Mouse (Mus musculus) midbrain, embryonic 10.5 days (tissue): ENCODE results near the gene Rai2. TPM values are rescaled to one million over a fixed set of nuclear protein-coding genes. Genes with fewer than 3 reads are reported as not detected.

Experiments used
- DNase-seq: peaks from one replicate; pipeline ENCODE4 v3.0.0-alpha.2; 2017; ENCODE audit warnings: low spot score
- H3K27ac ChIP-seq: fragments of 300-500 bp; sonication (generic); replicated peaks from 2 replicates; pipeline ENCODE4 v1.5.1; 2016; ENCODE audit warnings: mild to moderate bottlenecking
- H3K27me3 ChIP-seq: fragments of 300-500 bp; sonication (generic); 2 replicates; pipeline ENCODE4 v1.6.1; 2016; ENCODE audit warnings: low read depth, mild to moderate bottlenecking; ENCODE audit not compliant: poor library complexity, severe bottlenecking
- H3K36me3 ChIP-seq: fragments of 300-500 bp; sonication (generic); 2 replicates; pipeline ENCODE4 v1.6.1; 2016; ENCODE audit warnings: mild to moderate bottlenecking, moderate library complexity
- H3K4me1 ChIP-seq: fragments of 300-500 bp; sonication (generic); 2 replicates; pipeline ENCODE4 v1.6.1; 2016
- H3K4me3 ChIP-seq: fragments of 300-500 bp; sonication (generic); 2 replicates; pipeline ENCODE4 v1.5.1; 2016; ENCODE audit warnings: mild to moderate bottlenecking, moderate library complexity
- H3K9me3 ChIP-seq: fragments of 300-500 bp; sonication (generic); replicated peaks from 2 replicates; pipeline ENCODE4 v1.6.1; 2016; ENCODE audit warnings: mild to moderate bottlenecking
- WGBS: fragments of 180-500 bp; shearing (Covaris S2); methylation state at CpG from one replicate; pipeline ENCODE4 v1.1.7; 2016; 5-methylcytosine and 5-hydroxymethylcytosine counted together
- polyA plus RNA-seq: library from polyadenylated mRNA; unstranded; fragments of >200 nt; fragmentation: Nextera tagmentation; extraction: Ambion mirVana; gene quantifications from 2 replicates; pipeline ENCODE4 v1.2.1, GENCODE M21; 2016

The Rai2 gene
- 1.9 and 3.3 TPM in 2 replicates for polyA plus RNA-seq

DNA sequence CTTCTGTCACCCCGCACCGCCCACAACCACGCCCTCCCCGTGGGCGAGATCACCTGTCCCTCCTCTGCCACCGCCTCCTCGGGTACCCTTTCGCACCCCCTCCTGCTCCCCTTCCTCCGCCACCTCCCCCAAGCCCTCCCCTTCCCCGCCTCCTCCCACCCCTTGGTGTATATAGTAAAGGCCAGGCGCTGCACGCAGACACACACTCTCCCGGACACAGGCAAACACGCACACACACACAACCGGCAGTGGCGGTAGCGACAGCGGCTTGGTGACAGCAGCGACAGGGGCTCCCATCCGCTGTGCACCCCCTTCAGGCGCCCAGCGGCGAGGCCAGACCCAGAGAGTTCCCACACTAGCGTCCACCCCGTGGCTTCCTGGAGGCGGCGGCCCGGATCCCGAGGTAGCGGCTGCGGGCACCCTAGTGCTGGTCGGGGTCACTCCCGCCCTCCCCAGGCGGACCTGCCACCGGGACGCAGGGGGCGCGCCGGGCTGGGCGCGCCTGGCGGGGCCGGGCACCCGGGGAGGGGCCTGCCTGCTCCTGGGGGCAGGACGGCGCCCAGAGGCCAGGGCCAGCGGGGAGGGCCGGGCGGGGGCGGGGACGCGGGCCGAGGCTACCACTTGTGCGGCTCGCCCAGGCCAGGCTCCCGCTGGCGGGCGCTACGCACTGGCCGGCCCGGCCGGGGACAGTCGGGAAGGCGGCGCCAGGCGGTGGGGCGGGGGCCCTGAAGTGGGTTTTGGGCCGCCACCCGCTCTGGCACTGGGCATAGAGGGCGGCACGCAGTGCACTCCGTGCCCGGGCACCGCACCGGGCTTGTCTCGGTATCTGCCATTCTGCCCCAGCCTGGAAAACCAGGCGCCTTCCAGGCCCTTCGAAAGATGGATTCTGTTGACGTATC is at the start of gene Rai2:
TSS of gene Rai2 (plus strand) at position 205 of the 899 bp plus-strand sequence.
- peak within 1 kb of the TSS; percentile 67 for H3K4me3 ChIP-seq
- peaks cover 7% of the 10 kb centered on the region; the same call in 1 of the 2 replicates for H3K4me1 ChIP-seq
- H3K36me3 ChIP-seq, result no peaks in the 10 kb centered on the region
- H3K9me3 ChIP-seq, result no peaks in the 10 kb centered on the region
- peaks cover 90% of the 10 kb centered on the region for H3K27me3 ChIP-seq
- 17% methylated on average over 70 of the region's 79 CpGs for WGBS
- peak within 1 kb of the TSS; percentile 76 for H3K27ac ChIP-seq
- peak; percentile 44 for DNase-seq

DNA sequence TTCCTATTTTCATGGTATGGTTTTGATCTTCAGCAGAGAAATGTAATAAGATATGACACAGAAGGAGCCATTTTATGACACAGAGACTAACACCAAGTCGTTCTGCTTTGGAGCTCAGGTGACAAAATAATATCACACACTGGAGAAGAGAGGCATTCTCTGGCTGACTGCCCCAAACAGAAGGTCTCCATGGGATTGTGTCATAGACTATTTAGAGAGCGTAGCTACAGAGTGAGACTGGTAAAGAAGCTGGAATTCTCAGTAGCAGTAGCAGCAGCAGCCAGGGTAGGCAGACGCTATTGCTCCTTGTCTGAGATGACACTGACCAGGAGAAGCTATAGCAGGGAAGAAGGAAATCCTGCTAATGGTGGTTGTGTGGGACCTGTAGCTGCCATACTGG is 27.5 kb upstream of the Rai2 start:
- WGBS, result 65% methylated on average over 3 of the region's 3 CpGs
- Histone ChIP-seq H3K27me3 (peaks cover 97% of the 10 kb centered on the region), H3K9me3 (no peaks in the 10 kb centered on the region), H3K4me3 (no peak overlapping the region), H3K36me3 (no peaks in the 10 kb centered on the region), H3K27ac (no peak overlapping the region), H3K4me1 (no peaks in the 10 kb centered on the region)
- DNase-seq, result no peak

DNA sequence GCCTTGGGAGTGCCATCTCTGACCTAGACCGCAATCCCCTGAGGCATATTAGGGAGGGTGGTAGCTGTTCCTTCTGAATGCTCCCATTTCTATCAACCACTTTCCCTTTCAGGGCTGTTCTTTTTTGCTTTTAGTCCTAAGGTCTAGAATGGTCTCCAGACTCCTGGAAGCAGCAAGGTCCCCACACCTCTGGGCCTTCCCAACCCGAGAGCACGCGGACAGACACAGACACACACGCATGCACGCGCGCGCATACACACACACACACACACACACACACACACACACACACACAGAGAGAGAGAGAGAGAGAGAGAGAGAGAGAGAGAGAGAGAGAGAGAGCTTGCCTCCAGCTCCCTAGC is 385 bp upstream of the Rai2 start:
- WGBS, result 39% methylated on average over 5 of the region's 9 CpGs
- H3K9me3 ChIP-seq, result no peaks in the 10 kb centered on the region
- H3K4me3 ChIP-seq, result peak overlapping the region; percentile 67
- H3K27me3 ChIP-seq, result peaks cover 84% of the 10 kb centered on the region
- DNase-seq, result no peak
- no peak overlapping the region for H3K27ac ChIP-seq
- H3K36me3 ChIP-seq, result no peaks in the 10 kb centered on the region
- H3K4me1 ChIP-seq, result peaks cover 7% of the 10 kb centered on the region; the same call in 1 of the 2 replicates

GRCm38 (mm10) chrX:161717764-161718382 is 1.0 kb downstream of the Rai2 start:
- Histone ChIP-seq H3K9me3 (no peaks in the 10 kb centered on the region), H3K27ac (peak overlapping the region; percentile 76), H3K27me3 (peaks cover 96% of the 10 kb centered on the region), H3K4me1 (peaks cover 7% of the 10 kb centered on the region; the same call in 1 of the 2 replicates), H3K4me3 (peak overlapping the region; percentile 67), H3K36me3 (no peaks in the 10 kb centered on the region)
- DNase-seq, result peak; percentile 35
- WGBS, result 21% methylated on average over 26 of the region's 26 CpGs

DNA sequence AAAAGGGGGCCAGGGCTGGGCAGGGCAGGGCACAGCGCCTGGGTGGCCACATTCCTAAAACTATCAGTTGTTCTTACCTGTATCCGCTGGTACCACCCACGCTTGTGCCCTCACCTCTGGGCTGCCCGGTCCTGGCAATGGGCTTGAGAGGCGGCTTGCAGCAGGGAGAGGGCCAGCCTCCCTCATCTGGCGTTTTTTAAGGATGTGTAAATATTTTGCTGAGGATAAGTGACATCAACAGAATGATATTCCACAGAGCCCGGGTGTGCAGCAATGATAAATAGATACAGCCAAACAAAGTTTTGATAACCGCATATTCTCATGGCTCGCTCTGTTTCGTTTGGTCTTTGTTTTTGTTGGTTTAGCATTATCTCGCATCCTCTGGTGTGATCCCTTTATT is 1.7 kb downstream of the Rai2 start:
- H3K27me3 ChIP-seq, result peaks cover 96% of the 10 kb centered on the region
- DNase-seq, result no peak
- no peaks in the 10 kb centered on the region for H3K36me3 ChIP-seq
- H3K27ac ChIP-seq, result no peak overlapping the region
- H3K4me3 ChIP-seq, result peak overlapping the region; percentile 67
- WGBS, result 28% methylated on average over 11 of the region's 11 CpGs
- peaks cover 12% of the 10 kb centered on the region for H3K4me1 ChIP-seq
- no peaks in the 10 kb centered on the region for H3K9me3 ChIP-seq

GRCm38 (mm10) chrX:161721082-161721481 is 4.2 kb downstream of the Rai2 start:
- Histone ChIP-seq H3K4me1 (peaks cover 17% of the 10 kb centered on the region), H3K27me3 (peaks cover 100% of the 10 kb centered on the region), H3K27ac (no peak overlapping the region), H3K36me3 (no peaks in the 10 kb centered on the region), H3K9me3 (no peaks in the 10 kb centered on the region), H3K4me3 (no peak overlapping the region)
- no peak for DNase-seq
- WGBS, result 71% methylated on average over 4 of the region's 4 CpGs

DNA sequence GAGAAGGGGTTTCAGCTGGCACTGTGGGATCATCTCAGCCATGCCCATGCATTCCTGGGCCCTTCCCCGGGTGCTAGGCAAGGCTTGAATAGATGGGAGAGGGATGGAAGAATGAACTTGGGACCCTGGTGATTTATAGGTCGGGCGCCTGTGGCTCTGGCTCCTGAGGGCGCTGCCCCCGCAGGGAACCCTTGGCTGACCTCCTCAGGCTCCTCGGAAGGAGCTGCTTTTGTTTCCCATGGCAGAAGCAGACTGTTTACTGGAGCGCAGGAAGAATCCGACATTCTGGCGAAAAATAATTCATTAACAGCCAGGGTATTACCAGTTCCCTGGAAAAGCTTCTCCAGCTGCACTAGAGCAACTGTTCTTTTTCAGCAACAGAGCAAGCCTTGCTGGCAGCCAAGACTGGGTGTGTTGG is 6.5 kb downstream of the Rai2 start:
- Histone ChIP-seq H3K36me3 (no peaks in the 10 kb centered on the region), H3K27ac (no peak overlapping the region), H3K27me3 (peaks cover 100% of the 10 kb centered on the region), H3K4me3 (no peak overlapping the region), H3K9me3 (no peaks in the 10 kb centered on the region), H3K4me1 (peaks cover 13% of the 10 kb centered on the region)
- 18% methylated on average over 9 of the region's 9 CpGs for WGBS
- no peak for DNase-seq

DNA sequence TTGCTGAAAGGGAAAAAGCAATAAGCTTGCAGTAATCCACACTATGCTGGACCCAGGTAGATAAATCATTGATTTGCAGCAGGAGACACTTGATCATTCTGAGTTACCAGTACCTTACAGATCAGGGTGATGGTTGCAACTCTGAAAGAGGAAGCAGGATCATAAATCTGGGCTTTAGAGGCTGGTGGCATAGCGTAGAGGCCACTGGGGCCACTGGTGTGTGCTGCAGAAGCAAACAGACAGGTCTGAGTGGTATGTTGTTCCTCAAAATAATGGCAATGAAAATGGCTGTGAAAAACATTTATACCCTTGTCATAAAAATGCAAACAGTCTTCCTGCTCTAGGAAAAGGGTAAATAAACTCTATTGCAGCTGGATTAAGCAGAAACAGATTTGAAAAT is 9.4 kb downstream of the Rai2 start:
- WGBS, result 65% methylated on average over 1 of the region's 1 CpGs
- H3K9me3 ChIP-seq, result no peaks in the 10 kb centered on the region
- H3K4me3 ChIP-seq, result no peak overlapping the region
- DNase-seq, result no peak
- H3K36me3 ChIP-seq, result no peaks in the 10 kb centered on the region
- H3K27me3 ChIP-seq, result peaks cover 100% of the 10 kb centered on the region
- H3K27ac ChIP-seq, result no peak overlapping the region
- H3K4me1 ChIP-seq, result peaks cover 11% of the 10 kb centered on the region

GRCm38 (mm10) chrX:161728507-161728906 is 11.6 kb downstream of the Rai2 start:
- no peaks in the 10 kb centered on the region for H3K9me3 ChIP-seq
- WGBS, result 77% methylated on average over 4 of the region's 4 CpGs
- H3K4me1 ChIP-seq, result peaks cover 11% of the 10 kb centered on the region
- H3K4me3 ChIP-seq, result no peak overlapping the region
- H3K27ac ChIP-seq, result no peak overlapping the region
- H3K36me3 ChIP-seq, result no peaks in the 10 kb centered on the region
- DNase-seq, result no peak
- peaks cover 100% of the 10 kb centered on the region for H3K27me3 ChIP-seq

GRCm38 (mm10) chrX:161730026-161730425 is 13.2 kb downstream of the Rai2 start:
- no peak for DNase-seq
- H3K4me1 ChIP-seq, result peaks cover 5% of the 10 kb centered on the region
- no peaks in the 10 kb centered on the region for H3K36me3 ChIP-seq
- H3K4me3 ChIP-seq, result no peak overlapping the region
- H3K27me3 ChIP-seq, result peaks cover 100% of the 10 kb centered on the region
- no peaks in the 10 kb centered on the region for H3K9me3 ChIP-seq
- no peak overlapping the region for H3K27ac ChIP-seq

- peaks cover 100% of the 10 kb centered on the region for H3K27me3 ChIP-seq
Measured at GRCm38 (mm10) chrX:161731859-161732258, 15.0 kb downstream of the Rai2 start.

GRCm38 (mm10) chrX:161733581-161734309 is 16.9 kb downstream of the Rai2 start:
- 91% methylated on average over 12 of the region's 12 CpGs for WGBS
- H3K4me3 ChIP-seq, result no peak overlapping the region
- peaks cover 5% of the 10 kb centered on the region for H3K4me1 ChIP-seq
- peaks cover 100% of the 10 kb centered on the region for H3K27me3 ChIP-seq
- no peak for DNase-seq
- no peaks in the 10 kb centered on the region for H3K9me3 ChIP-seq
- H3K36me3 ChIP-seq, result no peaks in the 10 kb centered on the region
- no peak overlapping the region for H3K27ac ChIP-seq

More at GRCm38 (mm10) chrX:161731859-161732258, 15.0 kb downstream of the Rai2 start:
- Histone ChIP-seq H3K4me1 (peaks cover 5% of the 10 kb centered on the region), H3K27ac (no peak overlapping the region), H3K9me3 (no peaks in the 10 kb centered on the region), H3K36me3 (no peaks in the 10 kb centered on the region), H3K4me3 (no peak overlapping the region)
- 87% methylated on average over 3 of the region's 3 CpGs for WGBS
- DNase-seq, result no peak
